Mouse (Mus musculus): ENCODE results near the gene Slc15a2. TPM values are rescaled to one million over a fixed set of nuclear protein-coding genes. Genes with fewer than 3 reads are reported as not detected.

Slc15a2 gene
- polyA plus RNA-seq (2012; ENCODE audit: insufficient read depth, low replicate concordance): not detected in 2 replicates

DNA sequence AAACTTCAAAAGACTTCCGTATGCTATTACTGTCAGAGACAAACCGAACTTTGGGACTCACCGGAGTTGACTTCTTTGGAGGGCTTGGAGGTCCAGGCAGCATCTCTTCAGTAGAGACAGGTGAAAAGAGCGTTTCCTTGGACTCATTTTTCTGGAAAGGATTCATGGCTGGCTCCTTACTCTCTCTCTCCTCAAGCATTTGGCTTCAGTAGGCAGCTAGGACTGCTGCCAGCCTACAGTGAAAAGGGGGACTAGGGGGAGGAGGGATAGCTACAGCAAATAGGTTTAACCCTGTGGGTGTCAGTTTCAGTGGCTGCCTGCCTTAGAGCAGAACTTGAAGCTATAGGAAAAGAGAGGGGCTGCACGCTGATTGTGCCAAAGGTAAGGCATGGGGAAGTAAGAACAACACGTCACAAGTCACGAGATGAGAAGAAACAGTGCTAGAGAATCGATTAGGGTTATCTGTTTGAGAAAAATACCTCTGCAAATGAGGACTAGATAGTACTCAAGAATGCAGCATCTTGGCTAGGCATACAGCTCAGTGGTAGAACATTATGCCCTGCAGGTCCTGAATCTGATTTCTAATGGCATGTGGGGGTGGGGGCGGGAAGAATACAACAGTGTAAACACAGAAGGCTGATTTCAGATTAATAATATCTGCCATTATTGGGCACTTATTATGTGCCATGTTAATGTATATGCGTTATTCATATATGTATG, at the start of gene Slc15a2:
Gene Slc15a2 (minus strand): TSS at position 369 of the 720 bp plus-strand sequence.
- H3K4me3 ChIP-seq (replicated peaks): no peak within 1 kb of the TSS
- H3K9me3 ChIP-seq: no peaks in the 10 kb centered on the region
- H3K36me3 ChIP-seq (replicated peaks; ENCODE audit: low read length): no peaks in the 10 kb centered on the region
- peaks cover 1% of the 10 kb centered on the region for H3K27me3 ChIP-seq (replicated peaks)
- TF ChIP-seq FLI1 (IDR thresholded peaks at IDR 0.05; ENCODE audit: low read length): no peak
- no peak for TF ChIP-seq GATA1 (IDR thresholded peaks at IDR 0.05; ENCODE audit: borderline replicate concordance, low read length)
- no peaks in the 10 kb centered on the region for H3K4me1 ChIP-seq

DNA sequence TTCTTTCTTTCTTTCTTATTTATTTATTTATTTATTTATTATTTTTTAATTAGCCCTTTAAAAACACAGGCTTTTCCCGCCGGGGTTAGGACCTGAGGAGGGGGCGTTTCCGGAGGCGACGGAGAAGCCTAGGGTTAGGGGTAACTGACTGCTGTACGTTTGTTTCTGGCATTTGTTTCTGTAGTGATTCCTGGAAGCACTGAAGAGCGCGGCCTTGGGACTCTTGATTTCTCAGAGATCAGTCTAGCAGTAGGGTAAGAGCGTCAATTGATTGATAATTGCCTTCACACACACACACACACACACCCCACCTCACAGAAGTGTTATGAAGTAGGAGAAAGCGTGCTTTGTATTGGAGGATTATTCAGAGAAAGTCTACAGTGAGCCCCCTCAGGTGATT, 44.1 kb upstream of the Slc15a2 start:
- Histone ChIP-seq H3K27me3 (replicated peaks) (peaks cover 9% of the 10 kb centered on the region), H3K9me3 (no peaks in the 10 kb centered on the region), H3K4me3 (replicated peaks) (peak overlapping the region; percentile 98), H3K36me3 (replicated peaks; ENCODE audit: low read length) (no peaks in the 10 kb centered on the region), H3K4me1 (peaks cover 11% of the 10 kb centered on the region)
- TF ChIP-seq FLI1 (IDR thresholded peaks at IDR 0.05; ENCODE audit: low read length) (no peak), GATA1 (IDR thresholded peaks at IDR 0.05; ENCODE audit: borderline replicate concordance, low read length) (no peak)

DNA sequence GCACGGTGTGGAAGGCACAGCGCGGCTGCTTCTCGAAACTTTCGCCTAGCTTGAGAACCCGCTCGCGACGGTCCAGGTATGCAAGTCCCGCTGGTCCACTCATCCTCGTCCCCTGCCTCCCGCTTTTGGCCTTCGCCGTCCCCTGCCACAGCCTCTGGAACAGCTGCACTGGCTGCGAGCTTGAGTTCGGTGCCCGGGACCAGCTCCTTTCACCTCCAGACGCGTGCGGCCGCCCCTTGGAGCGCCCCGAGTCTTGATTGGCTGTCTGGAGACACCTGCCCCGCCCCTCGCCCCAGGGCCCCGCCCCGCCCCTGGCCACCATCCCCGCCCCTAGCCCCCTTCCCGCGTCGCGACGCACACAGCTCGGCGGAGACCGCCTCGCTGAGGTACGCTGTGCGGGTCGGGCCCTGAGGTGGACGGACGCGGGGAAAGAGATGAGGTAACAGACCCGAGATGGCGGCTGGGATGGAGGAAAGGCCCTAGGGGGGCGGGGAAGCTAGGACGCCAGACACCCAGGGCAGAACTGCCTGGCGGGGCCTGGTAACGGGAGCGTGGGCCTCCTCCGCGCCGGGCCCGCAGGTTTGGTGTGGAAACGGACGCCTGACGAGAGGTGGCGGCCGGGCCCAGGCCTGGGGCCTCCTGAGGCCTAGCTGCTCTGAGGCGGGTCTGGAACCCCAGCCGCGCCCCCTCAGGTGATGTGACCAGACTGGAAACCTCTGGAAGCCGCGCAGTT, 43.5 kb upstream of the Slc15a2 start, which contains the start of gene Iqcb1:
Gene Iqcb1 (plus strand): TSS at position 332 of the 733 bp plus-strand sequence.
- TF ChIP-seq GATA1 (IDR thresholded peaks at IDR 0.05; ENCODE audit: borderline replicate concordance, low read length) (no peak), FLI1 (IDR thresholded peaks at IDR 0.05; ENCODE audit: low read length) (no peak)
- Histone ChIP-seq H3K27me3 (replicated peaks) (peaks cover 9% of the 10 kb centered on the region), H3K4me3 (replicated peaks) (peak within 1 kb of the TSS; percentile 98), H3K4me1 (peaks cover 11% of the 10 kb centered on the region), H3K36me3 (replicated peaks; ENCODE audit: low read length) (no peaks in the 10 kb centered on the region), H3K9me3 (no peaks in the 10 kb centered on the region)

DNA sequence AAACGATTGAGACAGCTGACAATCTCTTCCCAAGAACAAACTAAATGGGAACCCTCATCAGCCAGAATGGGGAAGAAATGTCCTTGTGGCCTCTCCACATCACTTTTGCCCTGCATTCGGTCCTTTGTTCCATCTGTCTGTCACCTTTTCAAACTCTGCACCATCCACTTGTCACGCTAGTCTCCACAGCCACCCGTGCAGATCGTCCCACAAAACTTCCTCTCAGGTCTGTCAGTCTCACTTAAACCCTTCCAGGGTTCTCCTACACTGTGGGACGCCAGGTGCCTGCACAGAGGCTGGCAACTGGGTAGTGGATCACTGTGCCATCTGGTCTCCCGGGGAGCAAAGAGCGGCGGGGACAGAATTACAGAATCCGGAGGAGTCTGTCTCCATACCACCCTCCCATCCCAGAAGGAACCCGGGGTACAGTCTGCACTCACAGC, 42.9 kb upstream of the Slc15a2 start:
- no peak for TF ChIP-seq FLI1 (IDR thresholded peaks at IDR 0.05; ENCODE audit: low read length)
- TF ChIP-seq GATA1 (IDR thresholded peaks at IDR 0.05; ENCODE audit: borderline replicate concordance, low read length): no peak
- Histone ChIP-seq H3K4me1 (peaks cover 11% of the 10 kb centered on the region), H3K9me3 (no peaks in the 10 kb centered on the region), H3K27me3 (replicated peaks) (peaks cover 9% of the 10 kb centered on the region), H3K36me3 (replicated peaks; ENCODE audit: low read length) (no peaks in the 10 kb centered on the region), H3K4me3 (replicated peaks) (peak overlapping the region; percentile 98)

DNA sequence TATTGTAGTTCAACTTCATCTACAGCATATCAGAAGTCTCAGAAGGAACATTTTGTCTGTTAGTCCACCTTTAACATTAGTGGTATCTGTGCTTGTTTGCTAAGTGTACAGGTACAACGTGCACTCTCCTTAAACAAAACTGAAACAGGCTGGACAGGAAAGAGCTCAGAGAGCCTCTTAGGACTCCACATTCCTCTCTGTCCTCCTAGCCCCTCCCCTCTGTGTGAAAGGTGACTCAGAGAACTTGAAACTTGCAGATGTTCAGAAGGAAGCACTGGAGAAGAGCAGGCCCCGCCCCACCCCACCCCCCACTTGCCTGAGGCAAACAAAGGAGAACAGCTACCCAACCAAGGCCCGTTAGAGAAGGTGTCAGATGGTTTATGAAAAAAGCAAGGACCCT, 36.7 kb upstream of the Slc15a2 start:
- Histone ChIP-seq H3K4me3 (replicated peaks) (peak overlapping the region; percentile 46), H3K4me1 (peaks cover 8% of the 10 kb centered on the region), H3K36me3 (replicated peaks; ENCODE audit: low read length) (no peaks in the 10 kb centered on the region), H3K27me3 (replicated peaks) (peaks cover 6% of the 10 kb centered on the region), H3K9me3 (no peaks in the 10 kb centered on the region)
- no peak for TF ChIP-seq GATA1 (IDR thresholded peaks at IDR 0.05; ENCODE audit: borderline replicate concordance, low read length)
- TF ChIP-seq FLI1 (IDR thresholded peaks at IDR 0.05; ENCODE audit: low read length): no peak

DNA sequence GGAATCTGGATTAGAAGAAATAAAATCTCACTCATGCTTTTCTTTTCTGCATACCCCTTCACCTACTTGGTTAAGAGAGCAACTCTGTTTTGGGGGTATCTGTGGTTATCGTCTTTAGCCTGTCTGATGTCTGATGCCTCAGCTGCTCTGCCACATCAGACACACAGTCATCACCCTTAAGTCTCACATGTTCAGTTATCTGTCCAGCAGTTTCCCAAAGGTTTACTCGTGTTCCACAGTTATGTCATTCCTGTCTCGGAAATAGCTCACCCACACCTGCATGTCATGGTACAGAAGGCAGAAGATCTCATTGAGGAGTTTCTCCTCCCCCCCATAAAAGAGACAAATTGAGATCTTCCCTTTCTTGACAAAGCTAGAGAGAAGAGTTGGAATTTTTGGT, 36.0 kb upstream of the Slc15a2 start:
- TF ChIP-seq GATA1 (IDR thresholded peaks at IDR 0.05; ENCODE audit: borderline replicate concordance, low read length) (no peak), FLI1 (IDR thresholded peaks at IDR 0.05; ENCODE audit: low read length) (no peak)
- H3K9me3 ChIP-seq: no peaks in the 10 kb centered on the region
- H3K4me3 ChIP-seq (replicated peaks): no peak overlapping the region
- H3K4me1 ChIP-seq: peaks cover 8% of the 10 kb centered on the region
- H3K27me3 ChIP-seq (replicated peaks): peaks cover 5% of the 10 kb centered on the region
- no peaks in the 10 kb centered on the region for H3K36me3 ChIP-seq (replicated peaks; ENCODE audit: low read length)

DNA sequence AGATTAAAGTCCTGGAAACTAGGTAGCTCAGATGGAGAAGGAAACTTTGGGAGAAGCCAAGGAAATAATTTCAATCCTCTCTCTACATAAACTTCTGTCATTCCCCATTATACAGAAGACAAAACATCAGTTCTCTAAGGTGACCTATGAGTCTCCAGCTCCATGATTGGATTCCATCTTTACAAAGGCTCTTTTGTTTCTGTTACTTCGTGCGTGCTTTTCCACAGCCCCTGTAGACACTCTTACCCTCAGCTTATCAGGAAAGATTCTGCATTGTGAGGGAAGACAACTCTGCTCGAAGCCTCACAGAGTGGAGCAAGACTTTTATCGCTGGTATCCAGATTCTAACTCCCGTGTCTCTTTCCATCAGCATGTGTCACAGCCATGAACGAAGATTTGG, 35.3 kb upstream of the Slc15a2 start:
- H3K4me1 ChIP-seq: peaks cover 8% of the 10 kb centered on the region
- TF ChIP-seq FLI1 (IDR thresholded peaks at IDR 0.05; ENCODE audit: low read length): no peak
- TF ChIP-seq GATA1 (IDR thresholded peaks at IDR 0.05; ENCODE audit: borderline replicate concordance, low read length): no peak
- no peaks in the 10 kb centered on the region for H3K36me3 ChIP-seq (replicated peaks; ENCODE audit: low read length)
- H3K9me3 ChIP-seq: no peaks in the 10 kb centered on the region
- no peak overlapping the region for H3K4me3 ChIP-seq (replicated peaks)
- H3K27me3 ChIP-seq (replicated peaks): peaks cover 5% of the 10 kb centered on the region

DNA sequence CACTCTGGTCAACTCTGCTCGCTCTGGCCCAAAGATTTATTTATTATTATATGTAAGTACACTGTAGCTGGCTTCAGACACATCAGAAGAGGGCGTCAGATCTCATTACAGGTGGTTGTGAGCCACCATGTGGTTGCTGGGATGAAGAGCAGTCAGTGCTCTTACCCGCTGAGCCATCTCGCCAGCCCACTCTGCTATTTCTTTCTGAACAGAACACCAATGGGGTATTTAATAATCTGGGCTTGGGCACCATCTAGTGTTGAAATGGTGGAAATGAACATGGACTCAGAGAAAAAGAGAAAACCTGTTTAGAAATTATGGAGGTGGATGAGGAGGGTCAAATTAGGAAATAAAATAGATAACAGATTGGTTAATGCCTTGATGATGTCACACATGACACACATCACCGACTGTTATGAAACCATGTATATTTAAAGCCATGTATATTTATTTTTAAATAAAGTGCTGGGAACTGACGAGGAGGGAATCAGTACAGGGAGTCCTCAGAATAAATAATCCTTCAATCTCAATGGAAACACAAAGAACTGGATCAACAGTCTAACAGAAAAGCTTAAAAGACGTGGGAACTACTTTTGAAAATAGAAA, 32.7 kb upstream of the Slc15a2 start:
- H3K4me3 ChIP-seq (replicated peaks): no peak overlapping the region
- TF ChIP-seq GATA1 (IDR thresholded peaks at IDR 0.05; ENCODE audit: borderline replicate concordance, low read length): no peak
- TF ChIP-seq FLI1 (IDR thresholded peaks at IDR 0.05; ENCODE audit: low read length): no peak
- H3K36me3 ChIP-seq (replicated peaks; ENCODE audit: low read length): no peaks in the 10 kb centered on the region
- no peaks in the 10 kb centered on the region for H3K9me3 ChIP-seq
- H3K4me1 ChIP-seq: peaks cover 8% of the 10 kb centered on the region
- peaks cover 6% of the 10 kb centered on the region for H3K27me3 ChIP-seq (replicated peaks)

DNA sequence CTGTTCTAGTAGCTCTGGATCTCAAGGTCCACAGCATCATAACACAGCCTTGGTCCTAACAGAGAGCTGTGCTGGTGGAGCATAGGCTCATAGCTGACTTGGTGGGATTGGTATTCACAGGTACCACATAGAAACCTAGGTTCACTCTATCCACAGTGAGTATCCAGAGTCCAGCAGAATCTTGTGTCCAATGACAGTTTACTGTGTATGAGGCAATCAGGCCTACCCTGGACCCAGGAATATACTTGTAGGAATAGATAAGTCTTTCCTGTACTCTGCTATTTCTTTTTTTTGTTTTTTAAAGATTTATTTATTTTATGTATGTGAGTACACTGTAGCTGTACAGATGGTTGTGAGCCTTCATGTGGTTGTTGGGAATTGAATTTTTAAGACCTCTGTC, 32.2 kb upstream of the Slc15a2 start:
- Histone ChIP-seq H3K4me1 (peaks cover 6% of the 10 kb centered on the region), H3K4me3 (replicated peaks) (no peak overlapping the region), H3K9me3 (no peaks in the 10 kb centered on the region), H3K27me3 (replicated peaks) (peaks cover 6% of the 10 kb centered on the region), H3K36me3 (replicated peaks; ENCODE audit: low read length) (no peaks in the 10 kb centered on the region)
- TF ChIP-seq GATA1 (IDR thresholded peaks at IDR 0.05; ENCODE audit: borderline replicate concordance, low read length): no peak
- TF ChIP-seq FLI1 (IDR thresholded peaks at IDR 0.05; ENCODE audit: low read length): no peak
